Mouse (Mus musculus) lung, embryonic 16.5 days (tissue): ENCODE results near the gene Adra1b. TPM values are rescaled to one million over a fixed set of nuclear protein-coding genes. Genes with fewer than 3 reads are reported as not detected.

ENCODE experiments used
- ATAC-seq: fragments of 200-750 bp; cut with Nextera tagmentation; 2 replicates; pipeline ENCODE4 v1.8.0; 2017; ENCODE audit warnings: low read depth, mild to moderate bottlenecking, moderate library complexity
- H3K27ac ChIP-seq: fragments of 300-500 bp; sonication (generic); 2 replicates; pipeline ENCODE4 v1.5.1; 2014; ENCODE audit warnings: mild to moderate bottlenecking, control low read depth, low read length
- H3K27me3 ChIP-seq: fragments of 300-500 bp; sonication (generic); 2 replicates; pipeline ENCODE4 v1.6.1; 2014; ENCODE audit warnings: low read depth, low read length, mixed read lengths; ENCODE audit not compliant: control insufficient read depth, insufficient read depth
- H3K36me3 ChIP-seq: fragments of 300-500 bp; sonication (generic); 2 replicates; pipeline ENCODE4 v1.6.1; 2014; ENCODE audit warnings: low read length; ENCODE audit not compliant: control insufficient read depth, insufficient read depth
- H3K4me1 ChIP-seq: fragments of 300-500 bp; sonication (generic); replicated peaks from 2 replicates; pipeline ENCODE4 v1.6.1; 2014; ENCODE audit warnings: low read length, mixed read lengths; ENCODE audit not compliant: control insufficient read depth, insufficient read depth
- H3K4me2 ChIP-seq: fragments of 300-500 bp; sonication (generic); 2 replicates; pipeline ENCODE4 v1.6.1; 2014; ENCODE audit warnings: low read depth, low read length, control low read depth
- H3K4me3 ChIP-seq: fragments of 300-500 bp; sonication (generic); 2 replicates; pipeline ENCODE4 v1.5.1; 2014; ENCODE audit warnings: mild to moderate bottlenecking, low read length, control low read depth
- H3K9ac ChIP-seq: fragments of 300-500 bp; sonication (generic); 2 replicates; pipeline ENCODE4 v1.6.1; 2014; ENCODE audit warnings: low read length, control low read depth
- H3K9me3 ChIP-seq: fragments of 300-500 bp; sonication (generic); 2 replicates; pipeline ENCODE4 v1.6.1; 2016; ENCODE audit warnings: low read length; ENCODE audit not compliant: control insufficient read depth
- WGBS: fragments of 180-500 bp; shearing (Covaris S2); extraction: QIAGEN DNeasy Blood & Tissue Kit; methylation state at CpG from one replicate; pipeline ENCODE4 v1.1.7; 2014; 5-methylcytosine and 5-hydroxymethylcytosine counted together
- polyA plus RNA-seq: library from polyadenylated mRNA; unstranded; fragments of >200 nt; fragmentation: Nextera tagmentation; extraction: Ambion mirVana; gene quantifications from 2 replicates; pipeline ENCODE4 v1.2.1, GENCODE M21; 2015

Gene Adra1b
- polyA plus RNA-seq, 1 experiment from 2014 or later, result 3.6 TPM

- H3K9ac ChIP-seq, result peak overlapping the region; percentile 56
- H3K27ac ChIP-seq, result peak overlapping the region; percentile 69
- ATAC-seq, result no peak
Observed at GRCm38 (mm10) chr11:43775469-43776323, 125.3 kb downstream of the Adra1b start.

GRCm38 (mm10) chr11:43773725-43774124, 127.3 kb downstream of the Adra1b start:
- peaks cover 14% of the 10 kb centered on the region for H3K4me1 ChIP-seq
- ATAC-seq, result peak; percentile 98
- H3K36me3 ChIP-seq, result no peaks in the 10 kb centered on the region
- H3K27ac ChIP-seq, result peak overlapping the region; percentile 92
- peak overlapping the region; percentile 31; the same call in 1 of the 2 replicates for H3K4me2 ChIP-seq
- no peaks in the 10 kb centered on the region for H3K9me3 ChIP-seq
- H3K27me3 ChIP-seq, result peaks cover 6% of the 10 kb centered on the region; the same call in 1 of the 2 replicates
- H3K9ac ChIP-seq, result no peak overlapping the region
- no peak overlapping the region for H3K4me3 ChIP-seq
- 11% methylated on average over 5 of the region's 5 CpGs for WGBS

More at GRCm38 (mm10) chr11:43775469-43776323, 125.3 kb downstream of the Adra1b start:
- WGBS, result 12% methylated on average over 61 of the region's 63 CpGs
- Histone ChIP-seq H3K27me3 (peaks cover 6% of the 10 kb centered on the region; the same call in 1 of the 2 replicates), H3K4me2 (peak overlapping the region; percentile 59), H3K36me3 (no peaks in the 10 kb centered on the region), H3K4me3 (peak overlapping the region; percentile 47), H3K9me3 (no peaks in the 10 kb centered on the region), H3K4me1 (peaks cover 14% of the 10 kb centered on the region)

- Histone ChIP-seq H3K27me3 (peaks cover under 1% of the 10 kb centered on the region; the same call in 1 of the 2 replicates), H3K9me3 (no peaks in the 10 kb centered on the region), H3K4me3 (no peak overlapping the region), H3K36me3 (no peaks in the 10 kb centered on the region), H3K9ac (no peak overlapping the region), H3K27ac (no peak overlapping the region), H3K4me1 (peaks cover 5% of the 10 kb centered on the region), H3K4me2 (no peak overlapping the region)
- 73% methylated on average over 4 of the region's 4 CpGs for WGBS
- no peak for ATAC-seq
Observed at GRCm38 (mm10) chr11:43770110-43770509, 130.9 kb downstream of the Adra1b start.

GRCm38 (mm10) chr11:43767749-43768148, 133.3 kb downstream of the Adra1b start:
- Histone ChIP-seq H3K4me3 (no peak overlapping the region), H3K36me3 (no peaks in the 10 kb centered on the region), H3K4me1 (no peaks in the 10 kb centered on the region), H3K9ac (no peak overlapping the region), H3K27ac (no peak overlapping the region), H3K4me2 (peak overlapping the region; percentile 82; the same call in 1 of the 2 replicates), H3K9me3 (no peaks in the 10 kb centered on the region), H3K27me3 (no peaks in the 10 kb centered on the region)
- no peak for ATAC-seq
- WGBS, result 65% methylated on average over 11 of the region's 11 CpGs

GRCm38 (mm10) chr11:43766922-43767648, 133.9 kb downstream of the Adra1b start:
- Histone ChIP-seq H3K4me1 (no peaks in the 10 kb centered on the region), H3K9ac (peak overlapping the region; percentile 56), H3K36me3 (no peaks in the 10 kb centered on the region), H3K27me3 (no peaks in the 10 kb centered on the region), H3K27ac (no peak overlapping the region), H3K9me3 (no peaks in the 10 kb centered on the region), H3K4me3 (peak overlapping the region; percentile 59), H3K4me2 (peak overlapping the region; percentile 82)
- WGBS, result 5% methylated on average over 37 of the region's 37 CpGs
- peak; percentile 82 for ATAC-seq

GRCm38 (mm10) chr11:43758436-43758835, 142.6 kb downstream of the Adra1b start:
- no peaks in the 10 kb centered on the region for H3K9me3 ChIP-seq
- no peak overlapping the region for H3K9ac ChIP-seq
- no peak overlapping the region for H3K4me2 ChIP-seq
- no peaks in the 10 kb centered on the region for H3K36me3 ChIP-seq
- no peaks in the 10 kb centered on the region for H3K4me1 ChIP-seq
- no peak for ATAC-seq
- no peak overlapping the region for H3K27ac ChIP-seq
- no peaks in the 10 kb centered on the region for H3K27me3 ChIP-seq
- WGBS, result 50% methylated on average over 2 of the region's 2 CpGs
- no peak overlapping the region for H3K4me3 ChIP-seq

- Histone ChIP-seq H3K27me3 (no peaks in the 10 kb centered on the region), H3K9me3 (no peaks in the 10 kb centered on the region), H3K4me1 (0 out of 2 replicates have a peak, but pooled peaks cover 2% of the 10 kb centered on the region), H3K27ac (no peak overlapping the region), H3K36me3 (no peaks in the 10 kb centered on the region), H3K4me3 (no peak overlapping the region), H3K4me2 (no peak overlapping the region), H3K9ac (no peak overlapping the region)
- ATAC-seq, result no peak
- WGBS, result 62% methylated on average over 5 of the region's 5 CpGs
Observed at GRCm38 (mm10) chr11:43755411-43755810, 145.6 kb downstream of the Adra1b start.

- Histone ChIP-seq H3K9me3 (no peaks in the 10 kb centered on the region), H3K4me2 (no peak overlapping the region), H3K4me3 (no peak overlapping the region), H3K4me1 (0 out of 2 replicates have a peak, but pooled peaks cover 2% of the 10 kb centered on the region), H3K27me3 (no peaks in the 10 kb centered on the region), H3K36me3 (no peaks in the 10 kb centered on the region), H3K27ac (no peak overlapping the region), H3K9ac (no peak overlapping the region)
- no peak for ATAC-seq
- 54% methylated on average over 1 of the region's 1 CpGs for WGBS
Observed at GRCm38 (mm10) chr11:43754568-43754967, 146.4 kb downstream of the Adra1b start.

DNA sequence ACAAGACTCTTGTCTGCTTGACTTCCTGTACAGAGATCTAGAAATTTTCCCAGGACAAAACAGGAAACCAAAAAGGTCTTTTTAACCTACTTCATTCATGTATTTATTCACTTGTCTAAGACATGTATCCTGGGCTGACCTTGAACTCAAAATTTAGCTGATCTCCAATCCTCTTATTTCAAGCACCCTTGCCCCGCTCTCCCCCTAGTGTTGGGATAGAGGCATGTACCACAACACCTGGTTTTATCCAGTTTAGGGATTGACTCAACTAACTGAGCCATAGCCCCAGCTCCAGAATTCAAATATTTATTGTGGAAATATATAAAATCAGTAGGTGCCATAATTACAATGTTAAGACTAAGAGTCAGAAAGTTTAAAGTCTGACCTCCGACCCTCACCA, 149.5 kb downstream of the Adra1b start:
- H3K4me2 ChIP-seq, result no peak overlapping the region
- no peak overlapping the region for H3K27ac ChIP-seq
- WGBS, result 68% methylated on average over 2 of the region's 2 CpGs
- no peak for ATAC-seq
- no peak overlapping the region for H3K4me3 ChIP-seq
- H3K9ac ChIP-seq, result no peak overlapping the region
- H3K27me3 ChIP-seq, result no peaks in the 10 kb centered on the region
- peaks cover 9% of the 10 kb centered on the region for H3K4me1 ChIP-seq
- H3K9me3 ChIP-seq, result no peaks in the 10 kb centered on the region
- H3K36me3 ChIP-seq, result no peaks in the 10 kb centered on the region
